Mouse (Mus musculus) thymus, adult 2 months (tissue): ENCODE results near the gene Ide. TPM values are rescaled to one million over a fixed set of nuclear protein-coding genes. Genes with fewer than 3 reads are reported as not detected.

Source experiments
- DNase-seq: peaks from one replicate; pipeline ENCODE4 v3.0.0; 2021
- H3K27ac ChIP-seq: fragments of 200-500 bp; 2 replicates; pipeline ENCODE4 v1.5.1; 2012; ENCODE audit warnings: low read length, control low read depth; ENCODE audit not compliant: control insufficient read depth, insufficient read depth
- H3K27me3 ChIP-seq: fragments of 200-500 bp; 2 replicates; pipeline ENCODE4 v1.6.1; 2012; ENCODE audit warnings: mild to moderate bottlenecking, low read length, moderate library complexity, mixed read lengths; ENCODE audit not compliant: control insufficient read depth, insufficient read depth
- H3K36me3 ChIP-seq: fragments of 200-500 bp; 2 replicates; pipeline ENCODE4 v1.6.1; 2012; ENCODE audit warnings: mild to moderate bottlenecking, low read length, moderate library complexity; ENCODE audit not compliant: control insufficient read depth, insufficient read depth
- H3K4me1 ChIP-seq: fragments of 200-500 bp; replicated peaks from 2 replicates; pipeline ENCODE4 v1.6.1; 2012; ENCODE audit warnings: low read length; ENCODE audit not compliant: control insufficient read depth, insufficient read depth
- H3K4me3 ChIP-seq: fragments of 200-500 bp; 2 replicates; pipeline ENCODE4 v1.5.1; 2012; ENCODE audit warnings: mild to moderate bottlenecking, low read length, control low read depth, moderate library complexity; ENCODE audit not compliant: control insufficient read depth, insufficient read depth
- CTCF ChIP-seq: fragments of 200-500 bp; IDR thresholded peaks from 2 replicates; pipeline ENCODE4 v1.5.1; 2012; ENCODE audit warnings: mild to moderate bottlenecking, control low read depth, low read length, moderate library complexity, borderline replicate concordance; ENCODE audit not compliant: control insufficient read depth, poor library complexity, insufficient read depth; ENCODE audit errors: extremely low read depth
- POLR2A ChIP-seq: fragments of 200-500 bp; IDR thresholded peaks from 2 replicates; pipeline ENCODE4 v1.6.1; 2012; ENCODE audit warnings: mild to moderate bottlenecking, low read length, control low read depth, moderate library complexity; ENCODE audit not compliant: control insufficient read depth, poor library complexity, insufficient read depth; ENCODE audit errors: extremely low read depth
- WGBS: fragments of 180-500 bp; shearing (Covaris S2); methylation state at CpG from one replicate; pipeline ENCODE4 v1.1.7; 2018; 5-methylcytosine and 5-hydroxymethylcytosine counted together
- polyA plus RNA-seq: library from polyadenylated mRNA; depleted of rRNA; stranded (reverse); fragments of >200 nt; gene quantifications from 2 replicates; pipeline ENCODE4 v1.2.3, GENCODE M21; 2012

Gene Ide
- polyA plus RNA-seq, 1 experiment = 19.8 TPM

GRCm38 (mm10) chr19:37307826-37308545 lies 29.7 kb downstream of the Ide start:
- no peak overlapping the region for H3K27ac ChIP-seq
- no peak overlapping the region for H3K4me3 ChIP-seq
- no peaks in the 10 kb centered on the region for H3K27me3 ChIP-seq
- WGBS = 92% methylated on average over 6 of the region's 6 CpGs
- H3K4me1 ChIP-seq = no peaks in the 10 kb centered on the region
- DNase-seq = no peak
- TF ChIP-seq POLR2A (no peak), CTCF (no peak)
- H3K36me3 ChIP-seq = peaks cover 9% of the 10 kb centered on the region; the same call in 1 of the 2 replicates

GRCm38 (mm10) chr19:37306176-37306575 lies 31.5 kb downstream of the Ide start:
- TF ChIP-seq POLR2A (no peak), CTCF (no peak)
- H3K4me1 ChIP-seq = no peaks in the 10 kb centered on the region
- H3K27ac ChIP-seq = no peak overlapping the region
- DNase-seq = no peak
- no peak overlapping the region for H3K4me3 ChIP-seq
- no peaks in the 10 kb centered on the region for H3K27me3 ChIP-seq
- H3K36me3 ChIP-seq = peaks cover 3% of the 10 kb centered on the region; the same call in 1 of the 2 replicates
- 95% methylated on average over 3 of the region's 3 CpGs for WGBS

- Histone ChIP-seq H3K4me3 (no peak overlapping the region), H3K36me3 (peaks cover 3% of the 10 kb centered on the region; the same call in 1 of the 2 replicates), H3K27me3 (no peaks in the 10 kb centered on the region), H3K4me1 (no peaks in the 10 kb centered on the region), H3K27ac (no peak overlapping the region)
- TF ChIP-seq CTCF (no peak), POLR2A (no peak)
- WGBS = 99% methylated on average over 5 of the region's 5 CpGs
- no peak for DNase-seq
Observed at GRCm38 (mm10) chr19:37304866-37305265, 32.8 kb downstream of the Ide start.

- WGBS = 90% methylated on average over 4 of the region's 4 CpGs
- no peak for DNase-seq
- H3K4me3 ChIP-seq = no peak overlapping the region
- H3K36me3 ChIP-seq = peaks cover 3% of the 10 kb centered on the region; the same call in 1 of the 2 replicates
- H3K27me3 ChIP-seq = no peaks in the 10 kb centered on the region
- no peaks in the 10 kb centered on the region for H3K4me1 ChIP-seq
- no peak overlapping the region for H3K27ac ChIP-seq
- TF ChIP-seq POLR2A (no peak), CTCF (no peak)
Observed at GRCm38 (mm10) chr19:37304006-37304405, 33.6 kb downstream of the Ide start.

- Histone ChIP-seq H3K27me3 (no peaks in the 10 kb centered on the region), H3K36me3 (peaks cover 3% of the 10 kb centered on the region; the same call in 1 of the 2 replicates), H3K27ac (no peak overlapping the region), H3K4me1 (no peaks in the 10 kb centered on the region), H3K4me3 (no peak overlapping the region)
- no peak for DNase-seq
- 97% methylated on average over 3 of the region's 3 CpGs for WGBS
- no peak for TF ChIP-seq CTCF
- no peak for TF ChIP-seq POLR2A
Observed at GRCm38 (mm10) chr19:37301733-37302132, 35.9 kb downstream of the Ide start.

- no peak for DNase-seq
- Histone ChIP-seq H3K36me3 (0 out of 2 replicates have a peak, but pooled peaks cover 3% of the 10 kb centered on the region), H3K4me3 (no peak overlapping the region), H3K27ac (no peak overlapping the region), H3K4me1 (peaks cover 3% of the 10 kb centered on the region; the same call in 1 of the 2 replicates), H3K27me3 (no peaks in the 10 kb centered on the region)
- no peak for TF ChIP-seq CTCF
- TF ChIP-seq POLR2A = no peak
- 94% methylated on average over 4 of the region's 4 CpGs for WGBS
Observed at GRCm38 (mm10) chr19:37291676-37292075, 46.0 kb downstream of the Ide start.

GRCm38 (mm10) chr19:37290906-37291305 lies 46.7 kb downstream of the Ide start:
- Histone ChIP-seq H3K4me3 (no peak overlapping the region), H3K27me3 (no peaks in the 10 kb centered on the region), H3K27ac (no peak overlapping the region), H3K4me1 (peaks cover 3% of the 10 kb centered on the region; the same call in 1 of the 2 replicates), H3K36me3 (0 out of 2 replicates have a peak, but pooled peaks cover 4% of the 10 kb centered on the region)
- DNase-seq = no peak
- 31% methylated on average over 8 of the region's 8 CpGs for WGBS
- no peak for TF ChIP-seq CTCF
- TF ChIP-seq POLR2A = no peak
